Mouse (Mus musculus) embryonic fibroblast, embryonic 13.5 days (primary cell): ENCODE measurements at regions not wholly inside any gene's neighbourhood (a gene's known extent, or its start where the extent isn't known, plus 50 kb on each side); places are given as distances from the start of the nearest gene placed in this dataset.

ENCODE experiments used
- CTCF ChIP-seq: IDR thresholded peaks from 2 replicates; pipeline ENCODE4 v1.5.1; 2011; ENCODE audit warnings: mild to moderate bottlenecking, control low read depth, low read length, moderate library complexity, borderline replicate concordance; ENCODE audit not compliant: insufficient read depth
- POLR2A ChIP-seq: IDR thresholded peaks from 2 replicates; pipeline ENCODE4 v1.6.1; 2011; ENCODE audit warnings: low read depth, mild to moderate bottlenecking, control low read depth, low read length, moderate library complexity

GRCm38 (mm10) chr16:76481966-76482365 lies 108.3 kb upstream of the Nrip1 start:
- TF ChIP-seq CTCF (no peak), POLR2A (no peak)
